Mouse (Mus musculus): ENCODE results near the gene Ptk6.

Gene Ptk6

GRCm38 (mm10) chr2:181159091-181159514, 43.5 kb downstream of the Ptk6 start:
- peak; percentile 85 for DNase-seq

GRCm38 (mm10) chr2:181158471-181158870, 44.1 kb downstream of the Ptk6 start:
- peak; percentile 20 for DNase-seq

GRCm38 (mm10) chr2:181157716-181158302, 44.8 kb downstream of the Ptk6 start:
- peak; percentile 28 for DNase-seq

- no peak for DNase-seq
Measured at GRCm38 (mm10) chr2:181157180-181157579, 45.4 kb downstream of the Ptk6 start.

- peak; percentile 85 for DNase-seq
Measured at GRCm38 (mm10) chr2:181156248-181157121, 46.1 kb downstream of the Ptk6 start, which contains the start of gene Eef1a2. Eef1a2 (minus strand) TSS chr2:181157014.

GRCm38 (mm10) chr2:181155801-181156200, 46.8 kb downstream of the Ptk6 start:
- peak; percentile 75 for DNase-seq

GRCm38 (mm10) chr2:181154831-181155415, 47.7 kb downstream of the Ptk6 start:
- DNase-seq: peak; percentile 44

- peak; percentile 41 for DNase-seq
Measured at GRCm38 (mm10) chr2:181154361-181154760, 48.2 kb downstream of the Ptk6 start.

GRCm38 (mm10) chr2:181153837-181154236, 48.8 kb downstream of the Ptk6 start:
- peak; percentile 56 for DNase-seq

- DNase-seq: no peak
Measured at GRCm38 (mm10) chr2:181153131-181153530, 49.5 kb downstream of the Ptk6 start.

GRCm38 (mm10) chr2:181152701-181153100, 49.9 kb downstream of the Ptk6 start:
- DNase-seq: peak; percentile 35

- DNase-seq: no peak
Measured at GRCm38 (mm10) chr2:181150281-181150680, 52.3 kb downstream of the Ptk6 start.

- no peak for DNase-seq
Measured at GRCm38 (mm10) chr2:181148318-181148955, 54.2 kb downstream of the Ptk6 start.

- no peak for DNase-seq
Measured at GRCm38 (mm10) chr2:181147546-181148317, 54.9 kb downstream of the Ptk6 start.

- no peak for DNase-seq
Measured at GRCm38 (mm10) chr2:181146976-181147545, 55.5 kb downstream of the Ptk6 start.

- no peak for DNase-seq
Measured at GRCm38 (mm10) chr2:181144675-181145074, 57.9 kb downstream of the Ptk6 start.

All from cerebellum, adult 11 months (tissue).